Mouse (Mus musculus): ENCODE results near the gene Lhx3.

Gene Lhx3

GRCm38 (mm10) chr2:26201926-26202848 is 5.9 kb downstream of the Lhx3 start:
- DNase-seq (ENCODE audit: low spot score): peak; percentile 26

GRCm38 (mm10) chr2:26198488-26198887 is 9.6 kb downstream of the Lhx3 start:
- no peak for DNase-seq (ENCODE audit: low spot score)

- DNase-seq (ENCODE audit: low spot score): peak; percentile 10
These were observed 13.3 kb downstream of the Lhx3 start for GRCm38 (mm10) chr2:26194552-26195339.

GRCm38 (mm10) chr2:26188517-26188916 is 19.6 kb downstream of the Lhx3 start:
- no peak for DNase-seq (ENCODE audit: low spot score)

- no peak for DNase-seq (ENCODE audit: low spot score)
These were observed 23.7 kb downstream of the Lhx3 start for GRCm38 (mm10) chr2:26184352-26184751.

GRCm38 (mm10) chr2:26182646-26183045 is 25.4 kb downstream of the Lhx3 start:
- DNase-seq (ENCODE audit: low spot score): peak; percentile 47

GRCm38 (mm10) chr2:26177189-26177588 is 30.9 kb downstream of the Lhx3 start:
- DNase-seq (ENCODE audit: low spot score): no peak

GRCm38 (mm10) chr2:26176731-26177130 is 31.4 kb downstream of the Lhx3 start:
- no peak for DNase-seq (ENCODE audit: low spot score)

GRCm38 (mm10) chr2:26175191-26175590 is 32.9 kb downstream of the Lhx3 start:
- DNase-seq (ENCODE audit: low spot score): no peak

- DNase-seq (ENCODE audit: low spot score): no peak
These were observed 35.9 kb downstream of the Lhx3 start for GRCm38 (mm10) chr2:26172166-26172565.

- no peak for DNase-seq (ENCODE audit: low spot score)
These were observed 37.7 kb downstream of the Lhx3 start for GRCm38 (mm10) chr2:26170376-26170775.

GRCm38 (mm10) chr2:26168843-26169579 is 39.1 kb downstream of the Lhx3 start:
- DNase-seq (ENCODE audit: low spot score): no peak

GRCm38 (mm10) chr2:26166890-26167289 is 41.2 kb downstream of the Lhx3 start:
- no peak for DNase-seq (ENCODE audit: low spot score)

GRCm38 (mm10) chr2:26158064-26158463 is 50.0 kb downstream of the Lhx3 start:
- DNase-seq (ENCODE audit: low spot score): no peak

GRCm38 (mm10) chr2:26156191-26156977 is 51.7 kb downstream of the Lhx3 start:
- DNase-seq (ENCODE audit: low spot score): no peak

GRCm38 (mm10) chr2:26155737-26156136 is 52.4 kb downstream of the Lhx3 start:
- DNase-seq (ENCODE audit: low spot score): no peak

GRCm38 (mm10) chr2:26154586-26154985 is 53.5 kb downstream of the Lhx3 start:
- no peak for DNase-seq (ENCODE audit: low spot score)

GRCm38 (mm10) chr2:26153909-26154340 is 54.2 kb downstream of the Lhx3 start:
- DNase-seq (ENCODE audit: low spot score): peak; percentile 71

GRCm38 (mm10) chr2:26153295-26153694 is 54.8 kb downstream of the Lhx3 start:
- peak; percentile 54 for DNase-seq (ENCODE audit: low spot score)
